Mouse (Mus musculus) ovary, adult 18-20 months (tissue): ENCODE measurements around the gene Cyp2d26.

ENCODE experiments used
- DNase-seq: peaks from one replicate; pipeline ENCODE4 v3.0.0; 2022; ENCODE audit warnings: low spot score, mixed read lengths

Gene Cyp2d26

DNA sequence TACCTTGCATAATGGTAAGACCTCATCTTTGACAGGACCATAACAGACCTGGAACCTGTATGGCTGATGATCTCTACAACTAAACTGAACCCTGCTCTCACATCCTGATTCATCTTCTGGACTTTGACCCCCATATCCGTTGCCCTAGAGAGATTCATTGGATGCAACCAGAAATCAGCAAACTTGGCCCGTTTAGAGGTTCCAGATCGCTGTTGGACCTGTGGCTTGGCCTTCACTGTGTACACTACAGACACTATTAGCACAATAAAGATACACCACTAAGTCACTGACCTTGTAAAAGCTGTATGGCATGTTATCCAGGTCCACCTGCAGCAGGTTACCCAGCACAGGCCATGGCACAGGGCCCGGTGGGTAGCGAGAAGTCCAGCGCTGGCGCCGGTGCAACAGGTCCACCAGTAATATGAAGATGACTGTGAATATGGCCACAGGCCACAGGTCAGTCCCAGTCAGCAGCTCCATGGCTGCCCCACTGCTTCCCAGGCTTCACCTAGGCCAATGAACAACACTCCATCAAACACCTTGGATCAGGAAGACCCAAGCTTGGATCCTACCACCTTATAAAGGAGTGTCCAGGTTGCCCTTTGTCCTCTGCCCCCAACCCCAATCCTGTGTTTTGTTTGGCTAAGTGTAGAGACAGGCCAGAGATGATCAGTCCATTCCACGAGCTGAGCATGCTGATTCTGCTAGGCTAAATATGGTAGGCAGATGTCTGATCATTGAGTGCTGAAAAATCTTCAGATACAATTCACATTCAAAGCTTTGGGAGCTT, 30.3 kb downstream of the Cyp2d26 start, which contains the start of gene Cyp2d40:
TSS of gene Cyp2d40 (minus strand) at position 553 of the 790 bp plus-strand sequence.
- no peak for DNase-seq

DNA sequence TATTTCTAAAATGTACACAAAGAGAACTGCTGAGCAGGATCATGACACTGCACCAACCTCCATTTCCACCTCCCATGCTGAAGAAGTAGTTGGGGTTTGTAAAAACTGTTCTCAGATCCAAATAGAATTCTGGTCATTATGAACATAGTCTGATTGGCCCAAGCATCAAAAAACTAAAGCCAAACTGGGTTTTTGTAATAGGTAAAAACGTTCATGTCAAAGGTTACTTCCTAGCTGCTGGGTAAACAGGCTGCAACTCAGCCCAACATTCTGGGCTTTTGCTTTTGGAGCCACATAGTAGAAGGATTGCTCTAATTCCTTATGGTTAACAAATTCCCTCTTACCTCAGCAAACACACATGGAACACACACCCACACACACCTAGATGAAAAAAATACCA, 46.0 kb downstream of the Cyp2d26 start:
- DNase-seq = no peak

DNA sequence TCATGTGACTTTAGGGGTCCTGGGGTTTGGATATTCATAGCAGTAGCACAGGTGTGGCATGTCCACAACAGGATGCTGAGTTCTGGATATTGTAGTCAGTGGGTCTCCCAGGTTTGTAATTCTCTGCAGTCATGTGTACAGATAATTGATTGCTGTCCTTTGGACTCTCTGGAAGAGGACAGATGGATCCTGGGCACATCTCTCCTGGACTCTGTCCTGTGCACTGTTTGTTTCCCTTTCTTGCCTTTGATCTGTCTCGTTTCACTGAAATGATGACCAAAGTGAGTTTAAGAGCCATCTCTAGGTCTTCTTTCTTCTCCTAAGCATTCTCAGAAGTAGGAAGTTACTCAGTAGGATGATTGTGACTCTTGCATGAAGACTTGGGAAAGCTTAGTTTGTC, 46.6 kb downstream of the Cyp2d26 start:
- no peak for DNase-seq
